Mouse (Mus musculus) mesoderm, embryonic 11.5 days (tissue): ENCODE data around the gene Adnp.

ENCODE experiments used
- DNase-seq: peaks from one replicate; pipeline ENCODE4 v3.0.0-alpha.2; 2012; ENCODE audit warnings: low read depth, low spot score

Gene Adnp

DNA sequence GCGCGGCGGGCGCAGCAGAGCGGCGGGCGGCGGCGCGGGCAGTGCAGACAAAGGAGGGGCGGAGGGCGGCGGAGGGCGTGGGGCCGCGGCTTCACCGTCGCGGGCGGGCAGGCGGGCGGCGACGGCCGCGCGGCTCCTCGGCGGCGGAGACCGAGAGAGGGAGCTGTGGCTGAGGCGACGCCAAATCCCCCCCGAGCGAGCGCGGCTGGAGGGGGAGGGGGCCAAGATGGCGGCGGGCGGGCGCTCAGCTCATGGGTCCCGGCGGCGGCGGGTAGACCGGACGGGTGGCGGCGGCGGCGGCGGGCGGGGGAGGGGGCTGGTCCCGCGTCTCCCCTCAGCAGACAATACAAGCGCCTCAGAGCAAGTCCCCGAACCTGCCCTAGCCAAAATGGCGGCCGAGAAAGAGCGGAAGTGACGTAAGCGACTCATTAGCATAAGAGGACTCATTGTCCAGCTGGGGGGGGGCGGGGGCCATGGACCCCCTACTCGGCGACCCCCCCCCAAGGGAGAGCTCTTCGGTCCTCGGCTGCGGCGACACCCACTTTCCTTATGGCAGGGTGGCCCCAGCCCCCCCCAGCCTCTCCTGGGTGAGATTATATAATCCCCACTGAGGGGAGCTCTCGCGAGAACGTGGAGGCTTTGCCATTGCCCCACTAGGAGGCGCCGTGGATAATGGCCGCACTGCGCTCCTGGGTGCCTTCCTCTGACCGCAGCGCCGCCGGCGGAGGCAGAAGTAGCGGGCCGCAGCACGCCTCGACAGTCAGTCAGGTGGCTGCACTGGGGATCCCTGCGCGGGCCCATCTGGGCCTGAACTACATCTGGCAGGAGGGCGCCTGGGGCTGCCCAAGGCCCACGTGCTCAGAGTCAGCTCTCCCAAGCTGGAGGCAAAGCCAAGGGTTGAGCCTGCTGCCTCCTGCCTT lies at the start of gene Adnp:
Adnp (minus strand) TSS at position 388 of the 920 bp plus-strand sequence.
- DNase-seq: peak; percentile 99

GRCm38 (mm10) chr2:168256506-168256905 lies 49.6 kb upstream of the Adnp start:
- no peak for DNase-seq

DNA sequence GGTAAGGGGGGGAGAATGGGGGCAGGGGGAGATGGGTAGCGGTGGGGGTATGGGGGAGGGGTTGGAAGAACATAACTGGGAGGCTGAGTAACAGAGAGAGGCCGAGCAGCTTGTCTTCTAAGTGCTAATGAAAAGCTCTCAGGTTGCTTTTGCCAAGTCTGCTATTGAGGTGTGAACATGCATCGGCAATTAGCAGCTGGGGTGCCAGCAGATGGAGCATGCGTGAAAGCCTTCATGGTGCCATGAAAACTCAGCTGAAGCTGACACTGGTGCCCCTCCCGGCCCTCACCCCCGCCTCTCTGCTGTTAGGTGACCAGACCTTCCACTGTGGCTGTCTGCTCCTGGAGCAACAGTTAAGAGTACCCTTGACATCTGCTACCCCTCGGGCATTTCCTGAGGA lies 46.9 kb upstream of the Adnp start:
- no peak for DNase-seq

GRCm38 (mm10) chr2:168252639-168253292 lies 45.9 kb upstream of the Adnp start:
- DNase-seq: peak; percentile 79

DNA sequence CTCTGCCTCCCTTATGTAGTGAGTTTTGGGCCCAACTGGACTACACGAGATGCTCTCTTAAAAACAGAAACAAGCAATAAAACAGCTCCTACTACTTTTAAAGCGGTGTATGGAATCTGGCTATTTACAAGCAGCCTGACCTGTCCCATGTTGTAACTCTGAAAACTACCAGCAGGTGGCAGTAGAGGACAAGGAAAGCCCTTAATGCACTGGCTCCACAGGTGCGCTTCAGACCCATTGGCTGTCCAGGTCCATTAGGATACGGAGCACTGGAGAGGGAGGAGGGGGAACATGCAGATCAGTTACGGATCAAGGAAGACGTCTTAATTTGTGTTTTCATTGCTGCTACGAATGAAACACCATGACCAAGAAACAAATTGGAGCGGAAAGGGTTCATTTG lies 43.4 kb upstream of the Adnp start:
- peak; percentile 90 for DNase-seq

DNA sequence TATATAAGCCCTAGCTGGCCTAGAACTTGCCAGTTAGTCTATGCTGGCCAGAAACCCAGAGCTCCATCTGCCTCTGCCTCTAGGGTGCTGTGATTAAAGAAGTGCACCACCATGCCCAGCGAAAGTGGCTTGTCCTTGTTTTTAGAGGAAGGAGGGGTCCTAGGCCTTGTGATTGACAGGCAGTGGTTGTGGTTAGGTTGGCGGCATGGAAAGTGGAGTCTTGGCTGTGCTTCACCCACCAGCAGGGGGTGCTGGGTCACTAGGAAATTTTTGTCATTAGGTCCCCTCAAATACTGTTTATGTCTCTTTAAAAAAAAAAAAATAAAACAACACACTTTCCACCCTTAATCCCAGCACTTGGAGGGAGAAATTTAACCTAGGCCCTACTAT lies 41.9 kb upstream of the Adnp start:
- DNase-seq: no peak

- DNase-seq: no peak
Measured at GRCm38 (mm10) chr2:168248167-168248855, 41.4 kb upstream of the Adnp start.

GRCm38 (mm10) chr2:168245571-168245970 lies 38.7 kb upstream of the Adnp start:
- no peak for DNase-seq

GRCm38 (mm10) chr2:168243278-168243677 lies 36.4 kb upstream of the Adnp start:
- DNase-seq: no peak

GRCm38 (mm10) chr2:168242841-168243240 lies 35.9 kb upstream of the Adnp start:
- DNase-seq: no peak

DNA sequence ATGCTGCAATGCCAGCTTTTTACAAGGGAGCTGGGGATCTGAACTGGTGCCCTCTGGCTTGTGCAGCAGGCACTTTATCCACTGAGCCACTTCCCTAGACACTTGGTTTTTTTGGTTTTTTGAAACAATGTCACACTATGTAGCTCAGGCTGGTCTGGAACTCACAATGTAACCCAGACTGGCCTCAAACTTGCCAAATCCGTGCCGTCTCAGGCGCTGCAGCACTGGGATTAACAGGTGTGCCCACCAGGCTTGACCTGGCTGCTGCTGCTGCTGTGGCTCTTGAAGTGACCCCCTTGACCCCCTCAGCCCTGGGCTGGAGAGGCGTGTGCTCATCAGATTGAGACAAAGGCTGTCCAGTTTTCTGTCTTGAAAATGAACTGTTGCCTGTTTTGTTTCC lies 31.4 kb upstream of the Adnp start:
- DNase-seq: no peak

DNA sequence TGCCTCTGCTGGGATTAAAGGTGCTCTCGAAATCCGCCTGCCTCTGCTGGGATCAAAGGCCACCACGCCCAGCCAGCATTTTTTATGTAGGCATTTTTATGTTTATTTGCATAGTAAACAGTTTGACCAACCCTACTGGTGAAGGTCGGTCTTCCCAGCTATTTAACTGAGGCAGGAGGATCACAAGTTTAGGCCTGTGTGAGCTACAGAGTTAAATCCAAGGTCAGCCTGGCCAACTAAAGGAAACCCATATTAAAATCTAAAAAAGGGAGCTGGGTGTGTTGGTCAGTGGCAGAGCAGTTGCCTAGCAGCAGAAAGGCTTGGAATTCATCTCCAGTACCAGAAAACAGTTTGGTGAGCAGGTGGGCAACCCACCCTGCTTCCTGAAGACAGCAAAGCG lies 26.4 kb upstream of the Adnp start:
- DNase-seq: no peak

GRCm38 (mm10) chr2:168231471-168231829 lies 24.5 kb upstream of the Adnp start:
- no peak for DNase-seq

DNA sequence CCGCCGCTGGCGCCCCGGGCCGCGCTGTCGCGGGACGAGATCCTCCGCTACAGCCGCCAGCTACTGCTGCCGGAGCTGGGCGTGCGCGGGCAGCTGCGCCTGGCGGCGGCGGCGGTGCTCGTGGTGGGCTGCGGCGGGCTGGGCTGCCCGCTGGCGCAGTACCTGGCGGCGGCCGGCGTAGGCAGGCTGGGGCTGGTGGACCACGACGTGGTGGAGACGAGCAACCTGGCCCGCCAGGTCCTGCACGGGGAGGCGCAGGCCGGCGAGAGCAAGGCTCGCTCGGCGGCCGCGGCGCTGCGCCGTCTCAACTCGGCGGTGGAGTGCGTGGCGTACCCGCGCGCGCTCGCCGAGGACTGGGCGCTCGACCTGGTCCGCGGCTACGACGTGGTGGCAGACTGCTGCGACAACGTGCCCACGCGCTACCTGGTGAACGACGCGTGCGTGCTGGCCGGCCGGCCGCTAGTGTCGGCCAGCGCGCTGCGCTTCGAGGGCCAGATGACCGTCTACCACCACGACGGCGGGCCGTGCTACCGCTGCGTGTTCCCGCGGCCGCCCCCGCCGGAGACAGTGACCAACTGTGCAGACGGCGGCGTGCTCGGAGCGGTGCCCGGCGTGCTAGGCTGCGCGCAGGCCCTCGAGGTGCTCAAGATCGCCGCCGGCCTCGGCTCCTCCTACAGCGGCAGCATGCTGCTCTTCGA lies 24.0 kb upstream of the Adnp start:
- DNase-seq: peak; percentile 21

- DNase-seq: peak; percentile 88
Measured at GRCm38 (mm10) chr2:168230026-168230728, 23.3 kb upstream of the Adnp start, which contains the start of the genes Gm20716, Dpm1 and Mocs3. TSS of gene Gm20716 (minus strand) at chr2:168230364. TSS of gene Dpm1 (minus strand) at chr2:168230591. TSS of gene Mocs3 (plus strand) at chr2:168230622.

- peak; percentile 19 for DNase-seq
Measured at GRCm38 (mm10) chr2:168229116-168230025, 22.5 kb upstream of the Adnp start.

DNA sequence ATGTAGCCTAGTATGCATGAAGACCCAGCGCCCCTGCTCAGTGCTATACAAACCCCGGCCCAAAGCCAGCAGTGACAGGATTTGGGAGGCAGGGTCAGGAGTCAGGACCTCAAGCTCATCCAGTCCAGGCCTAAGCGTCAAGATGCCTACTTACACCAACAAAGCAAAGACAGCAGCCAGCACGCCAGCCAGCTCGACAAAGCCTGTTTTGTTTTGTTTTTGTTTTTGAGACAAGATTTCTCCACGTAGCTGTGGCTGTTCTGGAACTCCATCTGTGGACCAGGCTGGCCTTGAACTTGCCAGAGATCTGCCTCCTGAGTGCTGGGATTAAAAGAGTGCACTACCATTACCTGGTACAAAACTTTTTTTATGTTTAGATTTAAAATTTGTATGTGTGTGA lies 16.4 kb upstream of the Adnp start:
- no peak for DNase-seq

DNA sequence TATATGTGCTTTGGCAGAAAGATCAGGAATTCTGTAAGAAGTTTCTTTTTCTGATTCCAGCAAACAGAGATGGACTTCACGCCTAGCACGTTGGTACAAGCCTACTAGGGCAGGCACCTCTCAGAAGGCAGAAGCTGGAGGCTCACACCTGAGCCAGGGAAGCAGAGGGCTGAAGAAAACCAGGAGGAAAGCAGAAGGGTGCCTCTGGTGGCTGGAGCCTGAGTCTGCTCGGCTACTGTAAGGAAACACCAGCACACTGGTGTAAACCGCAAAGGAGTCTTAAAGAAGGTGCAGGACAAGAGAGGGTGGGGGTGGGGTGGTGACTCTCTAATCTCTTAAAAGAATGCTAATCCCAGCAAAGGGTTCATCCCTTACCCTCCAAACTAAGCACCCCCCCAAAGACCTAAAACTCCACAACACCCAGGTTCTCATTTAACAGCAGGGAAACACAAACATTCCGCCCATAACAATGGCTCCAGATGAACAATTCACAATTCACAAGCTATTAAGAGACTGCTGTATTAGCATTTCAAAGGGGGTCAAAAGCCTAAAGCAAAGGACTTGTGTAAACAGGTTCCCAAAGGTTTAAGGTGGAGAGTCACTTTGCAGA lies 7.0 kb upstream of the Adnp start:
- DNase-seq: no peak

DNA sequence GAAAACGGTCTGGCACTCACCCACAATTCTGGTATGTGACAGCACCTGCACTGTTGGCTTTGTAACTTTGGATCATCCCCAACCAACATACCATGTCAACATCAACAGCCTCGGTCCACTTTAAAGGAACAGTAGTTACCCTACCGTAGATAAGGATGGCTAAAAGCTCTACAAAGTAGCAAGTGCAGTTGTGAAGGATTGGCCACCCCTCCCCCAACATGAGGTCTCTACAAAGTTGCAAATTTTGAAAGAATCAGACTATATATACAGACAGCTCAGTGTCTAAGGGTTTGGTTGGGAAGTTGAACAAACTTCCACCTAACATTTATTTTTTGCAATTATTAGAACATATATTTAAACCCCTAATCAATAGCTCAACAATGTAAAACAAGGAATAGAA lies 971 bp upstream of the Adnp start:
- no peak for DNase-seq
